Mouse (Mus musculus) C2C12 (cell line): ENCODE results near the gene Nab2.

Experiments used
- CEBPB ChIP-seq: IDR thresholded peaks from one replicate; pipeline ENCODE4 v1.6.1; 2011; ENCODE audit warnings: low read depth, mild to moderate bottlenecking, control low read depth, moderate library complexity
- CTCF ChIP-seq: IDR thresholded peaks from one replicate; pipeline ENCODE4 v1.5.1; 2011; ENCODE audit not compliant: control insufficient read depth, insufficient read depth, insufficient read length
- MAX ChIP-seq: IDR thresholded peaks from one replicate; pipeline ENCODE4 v1.6.1; 2011; ENCODE audit warnings: mild to moderate bottlenecking, control low read depth
- MYOG ChIP-seq: IDR thresholded peaks from one replicate; pipeline ENCODE4 v1.6.1; 2011; ENCODE audit not compliant: control insufficient read depth, insufficient read length; ENCODE audit errors: extremely low read depth
- USF1 ChIP-seq: IDR thresholded peaks from one replicate; pipeline ENCODE4 v1.6.1; 2011; ENCODE audit warnings: low read depth, mild to moderate bottlenecking, control low read depth, moderate library complexity

DNA sequence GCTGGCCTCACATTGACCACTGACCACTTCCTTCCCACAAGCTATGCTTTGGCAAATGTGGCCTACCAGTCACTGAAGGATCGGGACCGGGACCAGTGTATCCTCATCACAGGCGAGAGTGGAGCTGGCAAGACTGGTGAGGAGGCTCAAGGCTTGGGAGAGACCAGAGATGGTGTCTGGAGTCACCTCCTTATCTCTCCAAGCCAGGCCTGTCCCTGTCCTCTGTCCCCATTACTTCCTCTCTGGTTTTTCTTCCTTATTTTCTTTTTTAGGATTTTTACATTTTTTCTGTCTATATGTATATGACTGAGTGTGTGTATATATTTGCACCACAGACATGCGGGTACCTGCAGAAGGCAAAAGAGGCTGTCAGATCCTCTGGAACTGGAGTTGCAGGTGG, 37.4 kb upstream of the Nab2 start:
- TF ChIP-seq CTCF (no peak), MAX (no peak), MYOG (no peak), USF1 (no peak), CEBPB (no peak)
